ENCODE assay signal across 8 mouse cellular contexts in genomic region chr7:25009099-25009700, GRCm38 (mm10). TPM values are rescaled to one million over a fixed set of nuclear protein-coding genes. Genes with fewer than 3 reads are reported as not detected.
DNase-seq lines count a peak whose midpoint lies in the region; ATAC-seq and TF ChIP-seq lines count a peak whose summit lies in the region.

No protein-coding gene starts in this region.

- H3K4me3 ChIP-seq in forebrain, embryonic 13.5 days = peak overlapping the region; percentile 37
- no peak overlapping the region for H3K4me3 ChIP-seq in lung, postnatal 0 days (ENCODE audit: low read depth, low read length)

- H3K36me3 ChIP-seq in forebrain, embryonic 13.5 days (ENCODE audit: poor library complexity, severe bottlenecking) = peaks cover 24% of the 10 kb centered on the region
- no peaks in the 10 kb centered on the region for H3K36me3 ChIP-seq in lung, postnatal 0 days (ENCODE audit: insufficient read depth, low read length)

- H3K4me1 ChIP-seq in forebrain, embryonic 13.5 days = peaks cover 59% of the 10 kb centered on the region
- no peaks in the 10 kb centered on the region for H3K4me1 ChIP-seq in lung, postnatal 0 days (ENCODE audit: insufficient read depth, low read depth, low read length)

- peak overlapping the region; percentile 95 for H3K27ac ChIP-seq in forebrain, embryonic 13.5 days
- H3K27ac ChIP-seq in lung, postnatal 0 days (ENCODE audit: low read length) = no peak overlapping the region

- DNase-seq in cerebellum, adult 11 months = peak; percentile 54
- DNase-seq in left cerebral cortex, adult 18-20 months (ENCODE audit: low spot score in 2 of 2) = peak; percentile 75 to 78
- peak; percentile 53 for DNase-seq in retina, embryonic 14.5 days (ENCODE audit: low spot score)
- no peak for DNase-seq in lung, postnatal 0 days (ENCODE audit: low spot score)
- no peak for DNase-seq in yolk sac, embryonic 10.5 days (ENCODE audit: low spot score)

- H3K4me2 ChIP-seq in forebrain, embryonic 13.5 days = peak overlapping the region; percentile 71
- no peak overlapping the region for H3K4me2 ChIP-seq in lung, postnatal 0 days (replicated peaks; ENCODE audit: low read depth, low read length)

- no peaks in the 10 kb centered on the region for H3K9me3 ChIP-seq in forebrain, embryonic 13.5 days (replicated peaks)
- H3K9me3 ChIP-seq in lung, postnatal 0 days (ENCODE audit: low read length) = no peaks in the 10 kb centered on the region

- TF ChIP-seq CTCF in lung, postnatal 0 days (IDR thresholded peaks at IDR 0.05) = no peak

- no peak for TF ChIP-seq EP300 in lung, postnatal 0 days (IDR thresholded peaks at IDR 0.05)

- no peak for ATAC-seq in cerebellum, adult (ENCODE audit: insufficient number of reproducible peaks, low FRiP score, low TSS enrichment)
- peak; percentile 16 for ATAC-seq in forebrain, embryonic 13.5 days
- no peak for ATAC-seq in lung, postnatal 0 days
- no peak for ATAC-seq in megakaryocyte-erythroid progenitor cell, adult 5-6 weeks (replicated peaks; ENCODE audit: low FRiP score, low TSS enrichment, poor library complexity, severe bottlenecking)

- H3K27me3 ChIP-seq in forebrain, embryonic 13.5 days = peaks cover 61% of the 10 kb centered on the region
- peaks cover 59% of the 10 kb centered on the region for H3K27me3 ChIP-seq in lung, postnatal 0 days (replicated peaks; ENCODE audit: insufficient read depth, low read length)

- H3K9ac ChIP-seq in forebrain, embryonic 13.5 days = peak overlapping the region; percentile 64
- no peak overlapping the region for H3K9ac ChIP-seq in lung, postnatal 0 days (replicated peaks; ENCODE audit: low read depth)

- 5% methylated on average over 20 of the region's 20 CpGs for WGBS in forebrain, embryonic 13.5 days
- whole genome bisulfite sequencing in lung, postnatal 0 days = 13% methylated on average over 20 of the region's 20 CpGs

RNA-seq across cellular contexts. Expression of gene Atp1a3, which starts 3.4 kb away (rescaled TPM):
- polyA plus RNA-seq in forebrain, embryonic 13.5 days (2015; fragmentation: Nextera tagmentation; extraction: Ambion mirVana) = 95.0 and 107 TPM in 2 replicates
- 1,000 to 10,000 TPM; 1,987 to 2,019 TPM for total RNA-seq in left cerebral cortex, adult 18-20 months (2021)
- 0.57 and 0.73 TPM in 2 replicates for polyA plus RNA-seq in lung, postnatal 0 days (2015; fragmentation: Nextera tagmentation; extraction: Ambion mirVana)
- not detected in 2 replicates for total RNA-seq in megakaryocyte-erythroid progenitor cell, adult 5-6 weeks (2014; fragmentation: Nextera tagmentation)
- total RNA-seq in megakaryocyte-erythroid progenitor cell, adult 5-6 weeks (2017) = 0.75 TPM in 1 of 2 replicates, not detected in the other

RNA-seq across cellular contexts. Expression of gene Rabac1, which starts 36.6 kb away (rescaled TPM):
- polyA plus RNA-seq in forebrain, embryonic 13.5 days (2015; fragmentation: Nextera tagmentation; extraction: Ambion mirVana) = 128 and 138 TPM in 2 replicates
- 100 to 1,000 TPM; 305 to 355 TPM for total RNA-seq in left cerebral cortex, adult 18-20 months (2021)
- 488 and 561 TPM in 2 replicates for polyA plus RNA-seq in lung, postnatal 0 days (2015; fragmentation: Nextera tagmentation; extraction: Ambion mirVana)
- 128 and 146 TPM in 2 replicates for total RNA-seq in megakaryocyte-erythroid progenitor cell, adult 5-6 weeks (2014; fragmentation: Nextera tagmentation)
- total RNA-seq in megakaryocyte-erythroid progenitor cell, adult 5-6 weeks (2017) = 38.0 and 103 TPM in 2 replicates

Comparison
In these comparisons a context has a peak if more than half of its experiments do, and no peak if none do; other contexts are left out.
1. DNase-seq: peak in cerebellum, adult 11 months (single experiment), left cerebral cortex, adult 18-20 months (2 of 2) and retina, embryonic 14.5 days (single experiment); none in lung, postnatal 0 days (single experiment) and yolk sac, embryonic 10.5 days (single experiment).
2. RNA of gene Atp1a3, which starts 3.4 kb away (total RNA-seq): 1,987 to 2,019 TPM in left cerebral cortex, adult 18-20 months; 0.75 TPM in megakaryocyte-erythroid progenitor cell, adult 5-6 weeks; every median in the first group is over 1,000 times any median in the second.